Mouse (Mus musculus) cerebellum, adult 2 months (tissue): ENCODE results near the gene Nfic.

Experiments
- CTCF ChIP-seq: fragments of 200-500 bp; IDR thresholded peaks from 2 replicates; pipeline ENCODE4 v1.5.1; 2011; ENCODE audit warnings: low read depth, mild to moderate bottlenecking, control low read depth, low read length, moderate library complexity, borderline replicate concordance; ENCODE audit not compliant: insufficient read depth
- POLR2A ChIP-seq: fragments of 200-500 bp; IDR thresholded peaks from 2 replicates; pipeline ENCODE4 v1.6.1; 2011; ENCODE audit warnings: low read length, control low read depth, borderline replicate concordance; ENCODE audit not compliant: insufficient read depth

GRCm38 (mm10) chr10:81365073-81365472 is 90.4 kb downstream of the Nfic start:
- no peak for TF ChIP-seq CTCF
- TF ChIP-seq POLR2A, result no peak
